Mouse (Mus musculus) hindbrain, embryonic 14.5 days (tissue): ENCODE measurements around the gene Cnrip1. TPM values are rescaled to one million over a fixed set of nuclear protein-coding genes. Genes with fewer than 3 reads are reported as not detected.
"Not testable (repeated sequence)": the region's sequence is repeated elsewhere in the genome, so short reads cannot be mapped to it uniquely, and the experiment has no call there.

ENCODE experiments used
- ATAC-seq: fragments of 200-750 bp; cut with Nextera tagmentation; 2 replicates; pipeline ENCODE4 v1.8.0; 2017; ENCODE audit warnings: moderate number of reproducible peaks, mild to moderate bottlenecking, moderate TSS enrichment, moderate library complexity; ENCODE audit not compliant: low FRiP score
- DNase-seq: peaks from one replicate; pipeline ENCODE4 v3.0.0-alpha.2; 2015; ENCODE audit warnings: low spot score
- H3K27ac ChIP-seq: fragments of 300-500 bp; sonication (generic); 2 replicates; pipeline ENCODE4 v1.5.1; 2014; ENCODE audit warnings: mild to moderate bottlenecking, moderate library complexity
- H3K27me3 ChIP-seq: fragments of 300-500 bp; sonication (generic); 2 replicates; pipeline ENCODE4 v1.6.1; 2014; ENCODE audit warnings: mild to moderate bottlenecking, low read length, mixed read lengths; ENCODE audit not compliant: control insufficient read depth, insufficient read depth
- H3K36me3 ChIP-seq: fragments of 300-500 bp; sonication (generic); replicated peaks from 2 replicates; pipeline ENCODE4 v1.6.1; 2014; ENCODE audit not compliant: control insufficient read depth, insufficient read depth
- H3K4me1 ChIP-seq: fragments of 300-500 bp; sonication (generic); replicated peaks from 2 replicates; pipeline ENCODE4 v1.6.1; 2014; ENCODE audit warnings: antibody characterized with exemption, low read length, mixed read lengths; ENCODE audit not compliant: control insufficient read depth, insufficient read depth
- H3K4me2 ChIP-seq: fragments of 300-500 bp; sonication (generic); replicated peaks from 2 replicates; pipeline ENCODE4 v1.6.1; 2014; ENCODE audit warnings: mild to moderate bottlenecking, moderate library complexity
- H3K4me3 ChIP-seq: fragments of 300-500 bp; sonication (generic); replicated peaks from 2 replicates; pipeline ENCODE4 v1.5.1; 2014; ENCODE audit warnings: mild to moderate bottlenecking, low read length
- H3K9ac ChIP-seq: fragments of 300-500 bp; sonication (generic); 2 replicates; pipeline ENCODE4 v1.6.1; 2014
- H3K9me3 ChIP-seq: fragments of 300-500 bp; sonication (generic); 2 replicates; pipeline ENCODE4 v1.6.1; 2016; ENCODE audit warnings: low read length; ENCODE audit not compliant: control insufficient read depth
- WGBS: fragments of 180-500 bp; shearing (Covaris S2); extraction: QIAGEN DNeasy Blood & Tissue Kit; methylation state at CpG from one replicate; pipeline ENCODE4 v1.1.7; 2014; 5-methylcytosine and 5-hydroxymethylcytosine counted together
- polyA plus RNA-seq: library from polyadenylated mRNA; unstranded; fragments of >200 nt; fragmentation: Nextera tagmentation; extraction: Ambion mirVana; gene quantifications from 2 replicates; pipeline ENCODE4 v1.2.1, GENCODE M21; 2014

Cnrip1 gene
- polyA plus RNA-seq, 1 experiment from 2014 or later = 142 TPM

GRCm38 (mm10) chr11:17019328-17019727 lies 32.1 kb upstream of the Cnrip1 start:
- Histone ChIP-seq H3K4me3 (no peak overlapping the region), H3K4me2 (no peak overlapping the region), H3K36me3 (no peaks in the 10 kb centered on the region), H3K27ac (no peak overlapping the region), H3K27me3 (no peaks in the 10 kb centered on the region), H3K4me1 (no peaks in the 10 kb centered on the region), H3K9ac (no peak overlapping the region), H3K9me3 (no peaks in the 10 kb centered on the region)
- ATAC-seq (no peak), DNase-seq (no peak)
- 92% methylated on average over 7 of the region's 7 CpGs for WGBS

GRCm38 (mm10) chr11:17023206-17023605 lies 28.2 kb upstream of the Cnrip1 start:
- Histone ChIP-seq H3K4me1 (no peaks in the 10 kb centered on the region), H3K4me2 (no peak overlapping the region), H3K27ac (no peak overlapping the region), H3K27me3 (no peaks in the 10 kb centered on the region), H3K36me3 (no peaks in the 10 kb centered on the region), H3K9ac (no peak overlapping the region), H3K9me3 (no peaks in the 10 kb centered on the region), H3K4me3 (no peak overlapping the region)
- DNase-seq = no peak
- 92% methylated on average over 6 of the region's 6 CpGs for WGBS
- ATAC-seq = no peak

- no peak for DNase-seq
- H3K27me3 ChIP-seq = no peaks in the 10 kb centered on the region
- H3K9ac ChIP-seq = no peak overlapping the region
- H3K9me3 ChIP-seq = no peaks in the 10 kb centered on the region
- no peak overlapping the region for H3K27ac ChIP-seq
- no peaks in the 10 kb centered on the region for H3K36me3 ChIP-seq
- no peak overlapping the region for H3K4me3 ChIP-seq
- WGBS = 85% methylated on average over 3 of the region's 3 CpGs
- ATAC-seq = no peak
- no peak overlapping the region for H3K4me2 ChIP-seq
- no peaks in the 10 kb centered on the region for H3K4me1 ChIP-seq
These were observed 27.4 kb upstream of the Cnrip1 start for GRCm38 (mm10) chr11:17023984-17024383.

- no peak overlapping the region for H3K27ac ChIP-seq
- DNase-seq (no peak), ATAC-seq (no peak)
- peaks cover under 1% of the 10 kb centered on the region; the same call in 1 of the 2 replicates for H3K4me1 ChIP-seq
- no peaks in the 10 kb centered on the region for H3K36me3 ChIP-seq
- no peaks in the 10 kb centered on the region for H3K27me3 ChIP-seq
- no peak overlapping the region for H3K4me2 ChIP-seq
- H3K9me3 ChIP-seq = no peaks in the 10 kb centered on the region
- 92% methylated on average over 2 of the region's 2 CpGs for WGBS
- no peak overlapping the region for H3K9ac ChIP-seq
- no peak overlapping the region for H3K4me3 ChIP-seq
These were observed 5.6 kb upstream of the Cnrip1 start for GRCm38 (mm10) chr11:17045806-17046205.

GRCm38 (mm10) chr11:17052476-17053049 lies 1.2 kb downstream of the Cnrip1 start:
- Histone ChIP-seq H3K27me3 (no peaks in the 10 kb centered on the region), H3K4me3 (peak overlapping the region; percentile 67), H3K4me2 (peak overlapping the region; percentile 82), H3K9ac (peak overlapping the region; percentile 77), H3K9me3 (no peaks in the 10 kb centered on the region), H3K4me1 (peaks cover 22% of the 10 kb centered on the region), H3K27ac (peak overlapping the region; percentile 91), H3K36me3 (peaks cover 3% of the 10 kb centered on the region; the same call in 1 of the 2 replicates)
- DNase-seq = peak; percentile 51
- ATAC-seq = no peak
- 7% methylated on average over 6 of the region's 6 CpGs for WGBS

GRCm38 (mm10) chr11:17069360-17069759 lies 18.0 kb downstream of the Cnrip1 start:
- not testable (repeated sequence) for H3K27me3 ChIP-seq, H3K36me3 ChIP-seq, H3K27ac ChIP-seq, H3K9ac ChIP-seq, H3K4me2 ChIP-seq, H3K4me1 ChIP-seq, DNase-seq, ATAC-seq, H3K4me3 ChIP-seq, H3K9me3 ChIP-seq
- 99% methylated on average over 2 of the region's 2 CpGs for WGBS

GRCm38 (mm10) chr11:17075656-17076055 lies 24.3 kb downstream of the Cnrip1 start:
- Histone ChIP-seq H3K9ac (no peak overlapping the region), H3K27me3 (no peaks in the 10 kb centered on the region), H3K9me3 (no peaks in the 10 kb centered on the region), H3K27ac (no peak overlapping the region), H3K36me3 (peaks cover 33% of the 10 kb centered on the region), H3K4me1 (no peaks in the 10 kb centered on the region), H3K4me3 (no peak overlapping the region), H3K4me2 (no peak overlapping the region)
- ATAC-seq (no peak), DNase-seq (no peak)
- WGBS = 87% methylated on average over 2 of the region's 2 CpGs

GRCm38 (mm10) chr11:17082086-17082485 lies 30.7 kb downstream of the Cnrip1 start:
- H3K36me3 ChIP-seq = peaks cover 24% of the 10 kb centered on the region
- ATAC-seq (no peak), DNase-seq (no peak)
- no peaks in the 10 kb centered on the region for H3K4me1 ChIP-seq
- H3K4me2 ChIP-seq = no peak overlapping the region
- H3K9me3 ChIP-seq = no peaks in the 10 kb centered on the region
- no peak overlapping the region for H3K4me3 ChIP-seq
- H3K27ac ChIP-seq = no peak overlapping the region
- WGBS = 48% methylated on average over 3 of the region's 3 CpGs
- no peaks in the 10 kb centered on the region for H3K27me3 ChIP-seq
- no peak overlapping the region for H3K9ac ChIP-seq

- peaks cover 22% of the 10 kb centered on the region for H3K36me3 ChIP-seq
- no peaks in the 10 kb centered on the region for H3K4me1 ChIP-seq
- H3K27me3 ChIP-seq = no peaks in the 10 kb centered on the region
- DNase-seq = peak; percentile 60
- no peaks in the 10 kb centered on the region for H3K9me3 ChIP-seq
- H3K4me2 ChIP-seq = no peak overlapping the region
- H3K4me3 ChIP-seq = no peak overlapping the region
- H3K27ac ChIP-seq = no peak overlapping the region
- 48% methylated on average over 2 of the region's 2 CpGs for WGBS
- ATAC-seq = no peak
- H3K9ac ChIP-seq = no peak overlapping the region
These were observed 31.6 kb downstream of the Cnrip1 start for GRCm38 (mm10) chr11:17082953-17083352.

GRCm38 (mm10) chr11:17083455-17083854 lies 32.1 kb downstream of the Cnrip1 start:
- WGBS = 94% methylated on average over 3 of the region's 3 CpGs
- H3K27ac ChIP-seq = no peak overlapping the region
- no peaks in the 10 kb centered on the region for H3K4me1 ChIP-seq
- DNase-seq = no peak
- no peaks in the 10 kb centered on the region for H3K9me3 ChIP-seq
- no peak for ATAC-seq
- H3K4me2 ChIP-seq = no peak overlapping the region
- H3K9ac ChIP-seq = no peak overlapping the region
- H3K4me3 ChIP-seq = no peak overlapping the region
- H3K36me3 ChIP-seq = peaks cover 17% of the 10 kb centered on the region
- no peaks in the 10 kb centered on the region for H3K27me3 ChIP-seq
